Mouse (Mus musculus) heart, postnatal 0 days (tissue): ENCODE results near the gene Paqr6.

Experiments used
- CTCF ChIP-seq: IDR thresholded peaks from 2 replicates; pipeline ENCODE4 v1.5.1; 2016; ENCODE audit warnings: antibody characterized with exemption, control low read depth, low read depth
- EP300 ChIP-seq: IDR thresholded peaks from 2 replicates; pipeline ENCODE4 v1.6.1; 2016; ENCODE audit warnings: antibody characterized with exemption, low read depth

DNA sequence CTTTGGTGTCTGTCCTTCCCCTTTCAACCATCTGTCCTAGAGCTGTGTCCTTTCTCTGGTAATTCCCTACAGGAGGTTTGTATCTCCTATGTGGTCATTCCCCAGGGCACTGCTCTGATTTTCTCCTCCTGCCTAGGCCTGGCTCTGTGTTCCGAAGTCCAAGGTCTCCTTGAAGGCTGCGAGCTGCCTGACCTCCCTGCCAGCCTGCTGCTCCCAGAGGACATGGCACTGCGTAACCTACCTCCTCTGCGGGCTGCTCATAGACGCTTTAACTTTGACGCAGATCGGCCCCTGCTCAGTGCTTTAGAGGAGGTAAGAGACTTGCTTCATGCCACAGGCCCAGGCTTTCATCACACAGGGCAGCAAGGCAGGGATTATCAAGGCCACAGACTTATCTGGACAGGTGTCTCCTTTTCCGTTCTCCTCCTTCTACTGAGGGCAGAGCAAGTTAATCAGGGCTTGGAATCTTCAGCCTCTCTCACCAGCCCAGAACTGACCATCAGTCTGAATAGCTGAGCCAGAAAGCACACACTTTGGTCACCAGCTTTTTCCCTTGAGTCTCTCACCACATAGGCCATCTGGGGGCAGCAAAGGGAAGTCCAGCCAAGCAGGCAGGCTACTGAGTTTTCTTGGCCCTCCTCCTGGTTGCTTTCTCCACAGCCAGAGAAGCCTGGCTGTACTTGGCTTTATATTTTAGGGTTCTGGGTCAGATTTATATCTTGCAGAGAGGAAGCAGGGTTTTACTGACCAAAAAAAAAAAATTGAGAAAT is 9.8 kb upstream of the Paqr6 start:
- peak; percentile 12; the same call in 1 of the 2 replicates for TF ChIP-seq CTCF
- no peak for TF ChIP-seq EP300
